Mouse (Mus musculus) B cell, adult 2 months (primary cell): ENCODE measurements around the gene Nrap.
A peak's percentile ranks its signal among the peaks of the same experiment; 100 is the strongest.
"Not testable (repeated sequence)": the region's sequence is repeated elsewhere in the genome, so short reads cannot be mapped to it uniquely, and the experiment has no call there.

Experiments used
- DNase-seq, 2 experiments: peaks; one replicate each; pipeline ENCODE4 v3.0.0; 2022

The Nrap gene

GRCm38 (mm10) chr19:56358890-56359289 is 30.9 kb downstream of the Nrap start:
- no peak for DNase-seq

GRCm38 (mm10) chr19:56357374-56357708 is 32.5 kb downstream of the Nrap start:
- not testable (repeated sequence) for DNase-seq

GRCm38 (mm10) chr19:56356480-56357373 is 33.1 kb downstream of the Nrap start:
- peak; percentile 71 to 72 for DNase-seq

- no peak for DNase-seq
Measured at GRCm38 (mm10) chr19:56355201-56355600, 34.6 kb downstream of the Nrap start.

GRCm38 (mm10) chr19:56353689-56354088 is 36.1 kb downstream of the Nrap start:
- DNase-seq, result no peak

- peak; percentile 11 to 14 for DNase-seq
Measured at GRCm38 (mm10) chr19:56349295-56349694, 40.5 kb downstream of the Nrap start.

- no peak for DNase-seq
Measured at GRCm38 (mm10) chr19:56346750-56347149, 43.1 kb downstream of the Nrap start.

- no peak for DNase-seq
Measured at GRCm38 (mm10) chr19:56346016-56346415, 43.8 kb downstream of the Nrap start.

GRCm38 (mm10) chr19:56343869-56344563 is 45.8 kb downstream of the Nrap start:
- DNase-seq, result no peak

GRCm38 (mm10) chr19:56342006-56342405 is 47.8 kb downstream of the Nrap start:
- DNase-seq, result no peak

- no peak for DNase-seq
Measured at GRCm38 (mm10) chr19:56336826-56337225, 53.0 kb downstream of the Nrap start.

- DNase-seq, result no peak
Measured at GRCm38 (mm10) chr19:56336321-56336720, 53.5 kb downstream of the Nrap start.

- DNase-seq, result no peak
Measured at GRCm38 (mm10) chr19:56326243-56326855, 63.5 kb downstream of the Nrap start.

GRCm38 (mm10) chr19:56325676-56326075 is 64.2 kb downstream of the Nrap start:
- no peak for DNase-seq

GRCm38 (mm10) chr19:56321303-56321920 is 68.4 kb downstream of the Nrap start:
- no peak for DNase-seq

GRCm38 (mm10) chr19:56320186-56320860 is 69.5 kb downstream of the Nrap start:
- DNase-seq, result peak; percentile 6 to 11

- no peak for DNase-seq
Measured at GRCm38 (mm10) chr19:56319629-56320028, 70.2 kb downstream of the Nrap start.

GRCm38 (mm10) chr19:56319219-56319618 is 70.6 kb downstream of the Nrap start:
- DNase-seq, result no peak

GRCm38 (mm10) chr19:56316531-56316930 is 73.3 kb downstream of the Nrap start:
- DNase-seq, result no peak

- DNase-seq, result no peak
Measured at GRCm38 (mm10) chr19:56300835-56301234, 89.0 kb downstream of the Nrap start.

- DNase-seq, result no peak
Measured at GRCm38 (mm10) chr19:56297264-56297663, 92.6 kb downstream of the Nrap start.

GRCm38 (mm10) chr19:56296668-56297067 is 93.2 kb downstream of the Nrap start:
- DNase-seq, result no peak
